Mouse (Mus musculus): Measurements from ENCODE around the gene Fyn.

The Fyn gene

GRCm38 (mm10) chr10:39445870-39446269 lies 77.2 kb downstream of the Fyn start:
- no peak for DNase-seq

- no peak for DNase-seq
Measured at GRCm38 (mm10) chr10:39446706-39447105, 78.1 kb downstream of the Fyn start.

- no peak for DNase-seq
Measured at GRCm38 (mm10) chr10:39449179-39449578, 80.5 kb downstream of the Fyn start.

- DNase-seq = peak in 1 of 2 experiments; percentile 39
Measured at GRCm38 (mm10) chr10:39450356-39450755, 81.7 kb downstream of the Fyn start.

GRCm38 (mm10) chr10:39451065-39451464 lies 82.4 kb downstream of the Fyn start:
- no peak for DNase-seq

- DNase-seq = no peak
Measured at GRCm38 (mm10) chr10:39451918-39452624, 83.4 kb downstream of the Fyn start.

- DNase-seq = no peak
Measured at GRCm38 (mm10) chr10:39455344-39455743, 86.7 kb downstream of the Fyn start.

- DNase-seq = no peak
Measured at GRCm38 (mm10) chr10:39455857-39456620, 87.4 kb downstream of the Fyn start.

- DNase-seq = no peak
Measured at GRCm38 (mm10) chr10:39456776-39457175, 88.1 kb downstream of the Fyn start.

- DNase-seq = no peak
Measured at GRCm38 (mm10) chr10:39457281-39457680, 88.6 kb downstream of the Fyn start.

- DNase-seq = peak; percentile 63 to 72
Measured at GRCm38 (mm10) chr10:39458766-39459699, 90.4 kb downstream of the Fyn start.

- peak in 1 of 2 experiments; percentile 29 for DNase-seq
Measured at GRCm38 (mm10) chr10:39460621-39461020, 92.0 kb downstream of the Fyn start.

GRCm38 (mm10) chr10:39461909-39462308 lies 93.3 kb downstream of the Fyn start:
- DNase-seq = no peak

- DNase-seq = peak; percentile 43 to 46
Measured at GRCm38 (mm10) chr10:39462711-39463110, 94.1 kb downstream of the Fyn start.

GRCm38 (mm10) chr10:39464383-39464782 lies 95.7 kb downstream of the Fyn start:
- no peak for DNase-seq

GRCm38 (mm10) chr10:39467317-39467716 lies 98.7 kb downstream of the Fyn start:
- DNase-seq = peak in 1 of 2 experiments; percentile 30

- DNase-seq = no peak
Measured at GRCm38 (mm10) chr10:39467821-39468220, 99.2 kb downstream of the Fyn start.

GRCm38 (mm10) chr10:39468576-39468975 lies 99.9 kb downstream of the Fyn start:
- DNase-seq = no peak

- no peak for DNase-seq
Measured at GRCm38 (mm10) chr10:39469341-39469740, 100.7 kb downstream of the Fyn start.

- DNase-seq = peak in 1 of 2 experiments; percentile 32
Measured at GRCm38 (mm10) chr10:39470321-39470720, 101.7 kb downstream of the Fyn start.

- peak in 1 of 2 experiments; percentile 48 for DNase-seq
Measured at GRCm38 (mm10) chr10:39471040-39471713, 102.5 kb downstream of the Fyn start.

Measured in cerebellum, adult 18-20 months (tissue).